Mouse (Mus musculus) mouse trophoblast stem cell (cell line): Measurements from ENCODE around the gene Atg5.
"Not testable (repeated sequence)": the region's sequence is repeated elsewhere in the genome, so short reads cannot be mapped to it uniquely, and the experiment has no call there.

Experiments used
- in situ Hi-C, 2 experiments: fragments of 300-500 bp; cut with MseI, MboI; formaldehyde crosslinking; loops; 2 replicates in 1 of 2; 3 replicates in 1 of 2; pipeline ENCODE4 v1.15.1; 2025

Atg5 gene

GRCm38 (mm10) chr10:44268145-44268860 lies at the start of gene Atg5:
Atg5 (plus strand) TSS chr10:44268358.
- in situ Hi-C loops = no loop called here

- in situ Hi-C loops = not testable (repeated sequence)
These were observed 49.1 kb upstream of the Atg5 start for GRCm38 (mm10) chr10:44219073-44219472.

- in situ Hi-C loops = no loop called here
These were observed 43.8 kb upstream of the Atg5 start for GRCm38 (mm10) chr10:44224345-44224744.

GRCm38 (mm10) chr10:44233351-44233750 lies 34.8 kb upstream of the Atg5 start:
- in situ Hi-C loops = not testable (repeated sequence)

GRCm38 (mm10) chr10:44235298-44235697 lies 32.9 kb upstream of the Atg5 start:
- in situ Hi-C loops = not testable (repeated sequence)

- in situ Hi-C loops = no loop called here
These were observed 11.5 kb upstream of the Atg5 start for GRCm38 (mm10) chr10:44256624-44257023.

- in situ Hi-C loops = no loop called here
These were observed 2.3 kb upstream of the Atg5 start for GRCm38 (mm10) chr10:44265835-44266234.

- in situ Hi-C loops = no loop called here
These were observed 1.6 kb upstream of the Atg5 start for GRCm38 (mm10) chr10:44266561-44266960.

- in situ Hi-C loops = no loop called here
These were observed 574 bp upstream of the Atg5 start for GRCm38 (mm10) chr10:44267426-44268142.

GRCm38 (mm10) chr10:44269211-44269610 lies 1.1 kb downstream of the Atg5 start:
- in situ Hi-C loops = no loop called here

- in situ Hi-C loops = loop anchor here in 1 of 2 experiments (25.0 kb wide), 1 partner anchor 730 kb away; no protein-coding TSS in a partner anchor
These were observed 14.2 kb downstream of the Atg5 start for GRCm38 (mm10) chr10:44282323-44282722.

GRCm38 (mm10) chr10:44285106-44285505 lies 16.9 kb downstream of the Atg5 start:
- in situ Hi-C loops = loop anchor here in 1 of 2 experiments (25.0 kb wide), 1 partner anchor 727 kb away; no protein-coding TSS in a partner anchor

- in situ Hi-C loops = loop anchor here in 1 of 2 experiments (25.0 kb wide), 1 partner anchor 726 kb away; no protein-coding TSS in a partner anchor
These were observed 17.8 kb downstream of the Atg5 start for GRCm38 (mm10) chr10:44285935-44286334.

GRCm38 (mm10) chr10:44290876-44291275 lies 22.7 kb downstream of the Atg5 start:
- in situ Hi-C loops = loop anchor here (10.0 to 25.0 kb wide), 2 partner anchors 721 to 754 kb away; no protein-coding TSS in a partner anchor

- in situ Hi-C loops = loop anchor here (10.0 to 25.0 kb wide), 2 partner anchors 720 to 753 kb away; no protein-coding TSS in a partner anchor
These were observed 24.0 kb downstream of the Atg5 start for GRCm38 (mm10) chr10:44292205-44292604.

GRCm38 (mm10) chr10:44299165-44299564 lies 31.0 kb downstream of the Atg5 start:
- in situ Hi-C loops = loop anchor here (10.0 to 25.0 kb wide), 2 partner anchors 713 to 746 kb away; no protein-coding TSS in a partner anchor

GRCm38 (mm10) chr10:44300078-44300477 lies 31.9 kb downstream of the Atg5 start:
- in situ Hi-C loops = no loop called here

GRCm38 (mm10) chr10:44303648-44304329 lies 35.6 kb downstream of the Atg5 start:
- in situ Hi-C loops = no loop called here

GRCm38 (mm10) chr10:44304330-44304717 lies 36.2 kb downstream of the Atg5 start:
- in situ Hi-C loops = no loop called here

GRCm38 (mm10) chr10:44304845-44305244 lies 36.7 kb downstream of the Atg5 start:
- in situ Hi-C loops = no loop called here

GRCm38 (mm10) chr10:44306308-44306707 lies 38.1 kb downstream of the Atg5 start:
- in situ Hi-C loops = no loop called here

- in situ Hi-C loops = no loop called here
These were observed 40.1 kb downstream of the Atg5 start for GRCm38 (mm10) chr10:44308280-44308679.
